Mouse (Mus musculus) frontal cortex, adult 2 months (tissue): ENCODE results near the gene Gm26620. TPM values are rescaled to one million over a fixed set of nuclear protein-coding genes. Genes with fewer than 3 reads are reported as not detected.
A peak's percentile ranks its signal among the peaks of the same experiment; 100 is the strongest.

Source experiments
- DNase-seq, 2 experiments: peaks; one replicate each; pipeline ENCODE4 v3.0.0; 2022; ENCODE audit warnings: low spot score in 1 of 2; ENCODE audit errors: extremely low spot score in 1 of 2
- polyA plus RNA-seq: library from polyadenylated mRNA; depleted of rRNA; stranded (reverse); fragments of >200 nt; gene quantifications from 2 replicates; pipeline ENCODE4 v1.2.3, GENCODE M21; 2012; rRNA removed

The Gm26620 gene
- 0.50 and 1.0 TPM in 2 replicates for polyA plus RNA-seq

- peak; percentile 81 to 93 for DNase-seq
These were observed at the start of gene Gm26620, which contains the start of gene Dusp12 for GRCm38 (mm10) chr1:170884978-170885561. TSS of gene Gm26620 (plus strand) at chr1:170885065. TSS of gene Dusp12 (minus strand) at chr1:170885540.

GRCm38 (mm10) chr1:170839685-170840084 is 45.2 kb upstream of the Gm26620 start:
- peak in 1 of 2 experiments; percentile 63 for DNase-seq

- DNase-seq, result no peak
These were observed 40.5 kb upstream of the Gm26620 start for GRCm38 (mm10) chr1:170844380-170844779.

DNA sequence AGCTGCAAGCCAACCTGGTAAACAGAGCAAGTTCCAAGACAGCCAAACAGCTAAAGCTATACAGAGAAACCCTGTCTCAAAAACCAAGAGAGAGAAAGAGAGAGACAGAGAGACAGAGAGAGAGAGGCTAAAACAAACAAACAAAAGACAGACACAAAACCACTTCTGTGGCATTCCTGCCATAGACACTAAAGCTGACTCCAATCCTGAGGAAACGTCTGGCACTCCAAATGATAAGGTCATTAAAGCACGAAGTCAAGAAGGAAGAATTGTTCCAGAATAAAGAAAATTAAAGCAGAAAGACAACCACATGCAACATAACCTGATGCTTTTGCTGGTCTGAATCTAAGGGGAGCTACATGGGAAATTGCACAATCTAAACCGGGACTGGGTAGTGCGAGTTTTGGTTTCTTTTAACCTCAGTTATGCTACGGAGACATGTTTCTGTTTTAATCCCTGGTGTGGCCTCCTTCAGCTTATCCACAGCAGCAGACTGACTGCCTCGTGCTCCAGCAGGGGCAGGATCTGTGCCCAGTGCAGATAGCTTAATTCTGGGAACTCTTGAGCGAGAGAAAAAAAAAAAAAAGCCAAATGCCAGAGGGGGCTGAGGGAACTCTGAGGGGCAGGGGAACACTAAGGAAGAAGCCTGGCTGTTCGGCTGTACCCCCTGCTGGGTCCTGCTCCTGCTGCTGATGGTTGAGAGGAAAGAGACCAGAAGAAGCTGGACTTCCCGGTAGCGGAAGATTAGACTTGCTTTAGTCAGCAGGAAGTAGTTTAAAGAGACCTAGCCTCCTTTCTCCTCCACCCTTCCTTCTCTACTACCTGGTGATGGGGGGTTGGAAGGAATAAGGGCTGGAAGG is 39.2 kb upstream of the Gm26620 start:
- DNase-seq, result no peak

DNA sequence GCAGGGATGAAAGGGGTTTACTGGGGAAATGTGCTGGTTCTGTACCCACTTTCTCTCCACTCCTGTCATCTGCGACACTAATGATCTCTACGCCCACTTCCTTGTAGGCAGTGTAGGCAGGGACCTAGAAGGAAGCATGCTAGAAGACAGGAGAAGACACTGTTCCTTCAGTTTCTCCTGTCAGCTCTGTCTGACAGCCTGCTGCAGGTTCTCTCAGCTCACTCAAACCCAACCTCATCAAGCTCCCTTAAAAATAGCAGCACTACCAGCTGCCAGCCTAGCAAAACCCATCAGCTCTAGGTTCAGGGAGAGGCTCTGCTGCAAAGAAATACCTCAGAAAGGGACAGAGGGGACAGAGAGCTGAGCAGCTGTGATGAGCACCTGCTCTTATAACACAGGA is 34.9 kb upstream of the Gm26620 start:
- peak in 1 of 2 experiments; percentile 48 for DNase-seq

GRCm38 (mm10) chr1:170850637-170851624 is 33.9 kb upstream of the Gm26620 start:
- DNase-seq, result no peak

DNA sequence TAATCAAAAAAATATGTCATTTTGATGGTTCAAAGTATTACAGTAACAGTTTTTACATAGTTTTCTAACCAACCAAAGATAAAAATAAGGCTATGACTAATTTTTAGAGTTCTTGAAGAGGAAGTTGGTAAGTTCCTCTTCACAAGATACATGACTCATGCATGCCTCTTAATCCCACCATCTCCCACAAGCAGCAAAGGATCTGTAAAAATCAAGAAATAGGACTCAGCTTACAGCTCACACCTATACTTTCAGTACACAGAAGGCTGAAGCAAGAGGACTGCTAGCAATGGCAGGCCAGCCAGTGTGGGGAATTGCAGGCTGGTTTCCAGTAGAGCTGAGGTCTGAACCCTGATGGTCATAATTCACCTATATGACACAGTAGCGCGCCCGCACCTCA is 31.3 kb upstream of the Gm26620 start:
- peak; percentile 27 to 67 for DNase-seq

DNA sequence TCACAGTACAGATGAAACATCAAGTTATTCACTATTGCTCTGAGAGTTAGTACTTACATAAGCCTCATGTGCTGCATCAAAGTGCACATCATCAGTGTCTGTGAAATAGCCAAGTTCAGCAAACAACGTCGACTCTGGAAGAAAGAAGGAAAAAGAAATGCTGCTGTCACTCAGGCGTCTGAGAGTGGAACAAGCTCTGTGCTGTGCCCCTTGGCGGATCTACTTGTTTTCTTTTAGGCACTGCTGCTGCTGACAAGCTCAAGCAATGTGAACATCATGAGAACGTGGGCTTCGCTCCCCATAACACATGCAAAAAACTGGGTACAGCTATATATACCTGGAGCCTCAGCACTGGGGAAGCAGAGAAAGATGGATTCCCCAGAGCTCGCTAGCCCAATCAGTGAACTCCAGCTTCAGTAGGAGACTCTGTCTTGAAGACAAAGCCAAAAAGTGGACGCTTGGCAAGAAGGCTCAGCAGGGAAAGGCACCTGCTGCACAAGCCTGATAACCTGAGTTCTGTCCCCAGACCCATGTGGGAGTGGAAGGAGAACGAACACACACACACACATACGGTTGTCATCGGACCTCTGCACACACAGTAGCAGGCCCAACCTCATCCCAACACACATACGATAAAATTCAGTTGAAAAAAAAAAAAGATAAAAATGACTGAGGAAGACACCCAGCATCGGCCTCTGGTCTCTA is 29.7 kb upstream of the Gm26620 start:
- DNase-seq, result peak in 1 of 2 experiments; percentile 39

DNA sequence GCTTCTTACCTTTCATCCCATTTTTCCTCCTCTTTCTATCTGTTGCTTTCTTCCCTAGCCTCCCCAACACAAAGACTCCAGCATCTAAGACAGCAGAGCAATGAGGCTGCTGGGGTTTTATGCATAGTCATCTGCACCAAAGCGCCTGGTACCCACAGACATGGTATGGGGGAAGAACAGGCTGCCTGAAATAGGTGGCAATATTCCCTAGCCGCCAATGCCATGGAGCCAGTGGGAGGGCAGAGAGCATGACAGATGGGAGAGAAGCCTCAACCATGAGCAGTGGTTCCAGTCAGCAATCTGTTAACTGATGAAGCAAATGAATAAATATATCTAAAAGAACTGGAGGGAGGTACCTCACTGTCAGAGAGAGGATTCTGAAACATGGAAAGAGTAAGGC is 27.5 kb upstream of the Gm26620 start:
- DNase-seq, result peak; percentile 53 to 67

GRCm38 (mm10) chr1:170858872-170859271 is 26.0 kb upstream of the Gm26620 start:
- DNase-seq, result no peak

- no peak for DNase-seq
These were observed 23.0 kb upstream of the Gm26620 start for GRCm38 (mm10) chr1:170861671-170862434.

GRCm38 (mm10) chr1:170862435-170862717 is 22.5 kb upstream of the Gm26620 start:
- no peak for DNase-seq

- DNase-seq, result no peak
These were observed 21.8 kb upstream of the Gm26620 start for GRCm38 (mm10) chr1:170863033-170863432.

- DNase-seq, result no peak
These were observed 20.6 kb upstream of the Gm26620 start for GRCm38 (mm10) chr1:170864234-170864633.

DNA sequence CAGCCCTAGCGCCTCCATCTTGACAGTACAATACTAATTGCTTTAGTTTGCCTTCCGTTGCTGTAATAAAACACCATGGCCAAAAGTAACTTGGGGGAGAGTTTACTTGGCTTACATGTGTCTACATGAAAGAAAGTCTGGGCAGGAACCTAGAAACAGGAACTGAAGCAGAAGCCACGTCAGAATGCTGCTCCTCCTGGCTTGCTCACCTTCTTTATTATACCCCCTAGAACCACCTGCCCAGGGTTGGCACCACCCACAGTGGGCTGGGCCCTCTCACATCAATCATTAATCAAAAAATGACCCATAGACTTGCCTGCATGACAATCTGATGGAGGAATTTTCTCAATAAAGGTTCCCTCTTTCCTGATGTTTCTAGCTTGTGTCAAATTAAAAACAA is 20.1 kb upstream of the Gm26620 start:
- no peak for DNase-seq

DNA sequence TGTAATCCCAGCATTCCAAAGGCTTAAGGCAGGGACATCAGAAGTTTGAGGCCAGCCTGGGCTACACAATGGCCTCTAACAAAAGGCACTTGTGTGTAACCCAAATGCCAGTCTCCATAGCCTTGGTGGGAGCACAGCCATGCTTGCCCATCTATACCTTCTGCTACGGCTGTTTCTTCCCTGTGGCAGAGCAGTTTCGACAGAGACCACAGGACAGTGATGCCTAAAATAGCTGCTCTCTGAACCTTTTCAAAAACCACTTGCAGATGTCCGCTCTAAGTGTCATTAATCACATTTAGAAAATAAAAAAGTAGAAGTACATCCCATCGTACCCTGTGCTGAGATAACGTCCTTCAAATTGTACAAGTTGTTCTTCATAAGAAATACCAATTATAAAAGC is 19.5 kb upstream of the Gm26620 start:
- DNase-seq, result no peak

- DNase-seq, result peak in 1 of 2 experiments; percentile 41
These were observed 17.7 kb upstream of the Gm26620 start for GRCm38 (mm10) chr1:170866992-170867690.

- DNase-seq, result peak; percentile 88 to 99
These were observed 17.2 kb upstream of the Gm26620 start, which contains the start of gene Atf6 for GRCm38 (mm10) chr1:170867691-170868105. TSS of gene Atf6 (minus strand) at chr1:170867771.
